Mouse (Mus musculus): Measurements from ENCODE around the gene Lrrk1. TPM values are rescaled to one million over a fixed set of nuclear protein-coding genes. Genes with fewer than 3 reads are reported as not detected.

Lrrk1 gene
- polyA plus RNA-seq, 1 experiment from 2014 or later: 7.1 TPM

- Histone ChIP-seq H3K27me3 (replicated peaks) (no peaks in the 10 kb centered on the region), H3K9ac (no peak overlapping the region), H3K4me3 (no peak overlapping the region), H3K36me3 (peaks cover 42% of the 10 kb centered on the region), H3K9me3 (replicated peaks) (no peaks in the 10 kb centered on the region), H3K4me2 (no peak overlapping the region), H3K27ac (no peak overlapping the region), H3K4me1 (peaks cover 16% of the 10 kb centered on the region)
- no peak for ATAC-seq
- WGBS (ENCODE audit: insufficient replicate concordance): 71% methylated on average over 19 of the region's 19 CpGs
Observed at GRCm38 (mm10) chr7:66292552-66293376, 95.4 kb downstream of the Lrrk1 start.

- H3K27me3 ChIP-seq (replicated peaks): no peaks in the 10 kb centered on the region
- WGBS (ENCODE audit: insufficient replicate concordance): 70% methylated on average over 8 of the region's 8 CpGs
- no peak overlapping the region for H3K4me2 ChIP-seq
- no peak overlapping the region for H3K9ac ChIP-seq
- peaks cover 50% of the 10 kb centered on the region for H3K36me3 ChIP-seq
- H3K4me3 ChIP-seq: no peak overlapping the region
- ATAC-seq: no peak
- H3K27ac ChIP-seq: no peak overlapping the region
- H3K4me1 ChIP-seq: peaks cover 16% of the 10 kb centered on the region
- H3K9me3 ChIP-seq (replicated peaks): no peaks in the 10 kb centered on the region
Observed at GRCm38 (mm10) chr7:66292010-66292409, 96.1 kb downstream of the Lrrk1 start.

GRCm38 (mm10) chr7:66282984-66283612 is 105.1 kb downstream of the Lrrk1 start:
- Histone ChIP-seq H3K9me3 (replicated peaks) (no peaks in the 10 kb centered on the region), H3K27me3 (replicated peaks) (0 out of 2 replicates have a peak, but pooled peaks cover 5% of the 10 kb centered on the region), H3K4me3 (no peak overlapping the region), H3K4me1 (peaks cover 18% of the 10 kb centered on the region; the same call in 1 of the 2 replicates), H3K9ac (no peak overlapping the region), H3K4me2 (no peak overlapping the region), H3K36me3 (peaks cover 40% of the 10 kb centered on the region), H3K27ac (no peak overlapping the region)
- WGBS (ENCODE audit: insufficient replicate concordance): 53% methylated on average over 10 of the region's 10 CpGs
- no peak for ATAC-seq

- Histone ChIP-seq H3K27ac (no peak overlapping the region), H3K36me3 (peaks cover 34% of the 10 kb centered on the region)
Observed at GRCm38 (mm10) chr7:66282265-66282664, 105.9 kb downstream of the Lrrk1 start.

GRCm38 (mm10) chr7:66278001-66278400 is 110.1 kb downstream of the Lrrk1 start:
- Histone ChIP-seq H3K4me2 (no peak overlapping the region), H3K9me3 (replicated peaks) (no peaks in the 10 kb centered on the region), H3K4me1 (peaks cover 15% of the 10 kb centered on the region), H3K9ac (no peak overlapping the region), H3K36me3 (peaks cover 33% of the 10 kb centered on the region; the same call in 1 of the 2 replicates), H3K27ac (no peak overlapping the region), H3K27me3 (replicated peaks) (0 out of 2 replicates have a peak, but pooled peaks cover 5% of the 10 kb centered on the region), H3K4me3 (no peak overlapping the region)
- ATAC-seq: no peak
- 84% methylated on average over 3 of the region's 3 CpGs for WGBS (ENCODE audit: insufficient replicate concordance)

More at GRCm38 (mm10) chr7:66282265-66282664, 105.9 kb downstream of the Lrrk1 start:
- ATAC-seq: no peak
- H3K27me3 ChIP-seq (replicated peaks): 0 out of 2 replicates have a peak, but pooled peaks cover 5% of the 10 kb centered on the region
- no peaks in the 10 kb centered on the region for H3K9me3 ChIP-seq (replicated peaks)
- no peak overlapping the region for H3K4me3 ChIP-seq
- 78% methylated on average over 12 of the region's 12 CpGs for WGBS (ENCODE audit: insufficient replicate concordance)
- H3K4me2 ChIP-seq: no peak overlapping the region
- H3K4me1 ChIP-seq: peaks cover 18% of the 10 kb centered on the region; the same call in 1 of the 2 replicates
- H3K9ac ChIP-seq: no peak overlapping the region

GRCm38 (mm10) chr7:66273494-66273893 is 114.7 kb downstream of the Lrrk1 start:
- Histone ChIP-seq H3K27me3 (replicated peaks) (no peaks in the 10 kb centered on the region), H3K4me2 (no peak overlapping the region), H3K27ac (no peak overlapping the region), H3K4me3 (no peak overlapping the region), H3K36me3 (peaks cover 42% of the 10 kb centered on the region), H3K9ac (no peak overlapping the region), H3K4me1 (peaks cover 4% of the 10 kb centered on the region; the same call in 1 of the 2 replicates), H3K9me3 (replicated peaks) (no peaks in the 10 kb centered on the region)
- no peak for ATAC-seq
- WGBS (ENCODE audit: insufficient replicate concordance): 73% methylated on average over 5 of the region's 5 CpGs

- no peak overlapping the region for H3K4me3 ChIP-seq
- 71% methylated on average over 6 of the region's 6 CpGs for WGBS (ENCODE audit: insufficient replicate concordance)
- ATAC-seq: no peak
- H3K36me3 ChIP-seq: peaks cover 32% of the 10 kb centered on the region
- H3K4me1 ChIP-seq: peaks cover 24% of the 10 kb centered on the region
- H3K4me2 ChIP-seq: no peak overlapping the region
- no peak overlapping the region for H3K27ac ChIP-seq
- no peak overlapping the region for H3K9ac ChIP-seq
- no peaks in the 10 kb centered on the region for H3K9me3 ChIP-seq (replicated peaks)
- H3K27me3 ChIP-seq (replicated peaks): no peaks in the 10 kb centered on the region
Observed at GRCm38 (mm10) chr7:66271226-66271625, 116.9 kb downstream of the Lrrk1 start.

GRCm38 (mm10) chr7:66266942-66267850 is 121.0 kb downstream of the Lrrk1 start:
- WGBS (ENCODE audit: insufficient replicate concordance): 59% methylated on average over 6 of the region's 6 CpGs
- Histone ChIP-seq H3K36me3 (peaks cover 32% of the 10 kb centered on the region), H3K9me3 (replicated peaks) (no peaks in the 10 kb centered on the region), H3K27me3 (replicated peaks) (no peaks in the 10 kb centered on the region), H3K4me1 (peaks cover 33% of the 10 kb centered on the region), H3K9ac (peak overlapping the region; percentile 47), H3K27ac (peak overlapping the region; percentile 85), H3K4me2 (peak overlapping the region; percentile 57), H3K4me3 (no peak overlapping the region)
- peak; percentile 99 for ATAC-seq

- H3K9me3 ChIP-seq (replicated peaks): no peaks in the 10 kb centered on the region
- peaks cover 28% of the 10 kb centered on the region for H3K36me3 ChIP-seq
- no peak overlapping the region for H3K27ac ChIP-seq
- 61% methylated on average over 5 of the region's 5 CpGs for WGBS (ENCODE audit: insufficient replicate concordance)
- H3K27me3 ChIP-seq (replicated peaks): no peaks in the 10 kb centered on the region
- H3K9ac ChIP-seq: no peak overlapping the region
- no peak overlapping the region for H3K4me2 ChIP-seq
- H3K4me1 ChIP-seq: peaks cover 45% of the 10 kb centered on the region
- no peak overlapping the region for H3K4me3 ChIP-seq
- ATAC-seq: no peak
Observed at GRCm38 (mm10) chr7:66263421-66263820, 124.7 kb downstream of the Lrrk1 start.

- no peak for ATAC-seq
- no peak overlapping the region for H3K27ac ChIP-seq
- 80% methylated on average over 13 of the region's 13 CpGs for WGBS (ENCODE audit: insufficient replicate concordance)
Observed at GRCm38 (mm10) chr7:66262570-66263156, 125.5 kb downstream of the Lrrk1 start.

GRCm38 (mm10) chr7:66260763-66261390 is 127.3 kb downstream of the Lrrk1 start:
- Histone ChIP-seq H3K9ac (no peak overlapping the region), H3K4me3 (no peak overlapping the region), H3K4me2 (no peak overlapping the region), H3K36me3 (peaks cover 28% of the 10 kb centered on the region), H3K27me3 (replicated peaks) (no peaks in the 10 kb centered on the region), H3K27ac (no peak overlapping the region), H3K4me1 (peaks cover 28% of the 10 kb centered on the region), H3K9me3 (replicated peaks) (no peaks in the 10 kb centered on the region)
- ATAC-seq: no peak
- WGBS (ENCODE audit: insufficient replicate concordance): 80% methylated on average over 7 of the region's 7 CpGs

More at GRCm38 (mm10) chr7:66262570-66263156, 125.5 kb downstream of the Lrrk1 start:
- peaks cover 39% of the 10 kb centered on the region for H3K4me1 ChIP-seq
- no peaks in the 10 kb centered on the region for H3K27me3 ChIP-seq (replicated peaks)
- no peaks in the 10 kb centered on the region for H3K9me3 ChIP-seq (replicated peaks)
- H3K4me2 ChIP-seq: no peak overlapping the region
- no peak overlapping the region for H3K9ac ChIP-seq
- no peak overlapping the region for H3K4me3 ChIP-seq
- H3K36me3 ChIP-seq: peaks cover 28% of the 10 kb centered on the region

All from liver, embryonic 12.5 days (tissue).